11 mouse cellular contexts compared by ENCODE assay signal in genomic region chr2:121357961-121358360, GRCm38 (mm10). TPM values are rescaled to one million over a fixed set of nuclear protein-coding genes. Genes with fewer than 3 reads are reported as not detected.
DNase-seq lines count a peak whose midpoint lies in the region; ATAC-seq and TF ChIP-seq lines count a peak whose summit lies in the region.
"Had no signal": no experiment of that assay in that cellular context is flagged by ENCODE, and none has a peak within 500 bp of the region (broad histone marks: within the 10 kb centered on the region; RNA-seq: fewer than 3 reads in every experiment).

No protein-coding gene starts in this region.

- TF ChIP-seq EP300 in heart, adult 2 months (IDR thresholded peaks at IDR 0.05; ENCODE audit: insufficient read depth, low read depth, low read length), result no peak
- no peak for TF ChIP-seq EP300 in CH12.LX (IDR thresholded peaks at IDR 0.05; ENCODE audit: low read length)

- no peak for TF ChIP-seq CTCF in heart, adult 2 months (IDR thresholded peaks at IDR 0.05)
- no peak for TF ChIP-seq CTCF in CH12.LX (conservative IDR thresholded peaks at IDR 0.05 in 1 of 2, IDR thresholded peaks at IDR 0.05 in 1 of 2; ENCODE audit: low read depth in 2 of 2, low read length in 2 of 2)

- no peak overlapping the region for H3K4me3 ChIP-seq in heart, embryonic 11.5 days (ENCODE audit: low read depth, low read length)
- no peak overlapping the region for H3K4me3 ChIP-seq in heart, adult 2 months
- peak overlapping the region in 1 of 3 experiments; percentile 6 for H3K4me3 ChIP-seq in CH12.LX (replicated peaks in 1 of 3; ENCODE audit: low read depth in 2 of 3, low read length in 2 of 3, poor library complexity in 1 of 3)
- H3K4me3 ChIP-seq in forebrain, embryonic 15.5 days, result peak overlapping the region; percentile 52
- peak overlapping the region; percentile 50 for H3K4me3 ChIP-seq in midbrain, embryonic 10.5 days

- H3K4me1 ChIP-seq in heart, embryonic 11.5 days (ENCODE audit: control insufficient read depth, insufficient read depth, low read length), result peaks cover 14% of the 10 kb centered on the region
- H3K4me1 ChIP-seq in heart, adult 2 months (ENCODE audit: control insufficient read depth, insufficient read depth, low read length), result no peaks in the 10 kb centered on the region; the same call in none of the 2 replicates
- H3K4me1 ChIP-seq in CH12.LX (ENCODE audit: control insufficient read depth in 1 of 2, insufficient read depth in 2 of 2), result peaks cover 9 to 18% of the 10 kb centered on the region in 2 experiments
- peaks cover 27% of the 10 kb centered on the region for H3K4me1 ChIP-seq in forebrain, embryonic 15.5 days
- H3K4me1 ChIP-seq in midbrain, embryonic 10.5 days, result peaks cover 29% of the 10 kb centered on the region

- no peak for ATAC-seq in heart, embryonic 11.5 days (replicated peaks; ENCODE audit: insufficient number of reproducible peaks, low FRiP score, low TSS enrichment)
- ATAC-seq in forebrain, embryonic 15.5 days (replicated peaks), result no peak
- ATAC-seq in erythroblast, adult 5-6 weeks (replicated peaks; ENCODE audit: low FRiP score, poor library complexity, severe bottlenecking), result no peak
- no peak for ATAC-seq in frontal cortex, adult (ENCODE audit: low TSS enrichment)

- H3K36me3 ChIP-seq in heart, embryonic 11.5 days (ENCODE audit: control insufficient read depth, insufficient read depth, low read length), result no peaks in the 10 kb centered on the region
- H3K36me3 ChIP-seq in heart, adult 2 months (ENCODE audit: control insufficient read depth, insufficient read depth, low read length), result no peaks in the 10 kb centered on the region
- peaks cover 9 to 20% of the 10 kb centered on the region in 2 experiments for H3K36me3 ChIP-seq in CH12.LX (replicated peaks in 1 of 2; ENCODE audit: control insufficient read depth in 1 of 2, insufficient read depth in 1 of 2, low read length in 1 of 2)
- no peaks in the 10 kb centered on the region for H3K36me3 ChIP-seq in forebrain, embryonic 15.5 days
- no peaks in the 10 kb centered on the region for H3K36me3 ChIP-seq in midbrain, embryonic 10.5 days

- peak overlapping the region; percentile 49; the same call in 1 of the 2 replicates for H3K4me2 ChIP-seq in heart, embryonic 11.5 days
- peak overlapping the region; percentile 65 for H3K4me2 ChIP-seq in CH12.LX (ENCODE audit: insufficient read depth, low read depth, poor library complexity, severe bottlenecking)
- peak overlapping the region; percentile 65 for H3K4me2 ChIP-seq in forebrain, embryonic 15.5 days (replicated peaks)

- no peaks in the 10 kb centered on the region for H3K9me3 ChIP-seq in heart, embryonic 11.5 days (replicated peaks; ENCODE audit: control insufficient read depth, low read length)
- H3K9me3 ChIP-seq in CH12.LX (replicated peaks; ENCODE audit: low read length), result no peaks in the 10 kb centered on the region
- H3K9me3 ChIP-seq in forebrain, embryonic 15.5 days, result no peaks in the 10 kb centered on the region
- no peaks in the 10 kb centered on the region for H3K9me3 ChIP-seq in midbrain, embryonic 10.5 days (replicated peaks)

- no peak for DNase-seq in heart, adult 2 months
- no peak for DNase-seq in CH12.LX (ENCODE audit: extremely low read depth)
- no peak for DNase-seq in midbrain, embryonic 10.5 days (ENCODE audit: low spot score)
- DNase-seq in adrenal gland, postnatal 25 days, result no peak

- H3K9ac ChIP-seq in heart, embryonic 11.5 days (ENCODE audit: low read depth, low read length), result no peak overlapping the region
- no peak overlapping the region for H3K9ac ChIP-seq in heart, adult 2 months (ENCODE audit: low read depth, low read length)
- no peak overlapping the region for H3K9ac ChIP-seq in CH12.LX (ENCODE audit: insufficient read depth, low read depth)
- peak overlapping the region; percentile 63 for H3K9ac ChIP-seq in forebrain, embryonic 15.5 days (replicated peaks)

- TF ChIP-seq POLR2A in heart, adult 2 months (IDR thresholded peaks at IDR 0.05; ENCODE audit: insufficient read depth, low read depth, low read length), result no peak
- no peak for TF ChIP-seq POLR2A in CH12.LX (IDR thresholded peaks at IDR 0.05; ENCODE audit: low read depth, low read length)

- H3K27me3 ChIP-seq in heart, embryonic 11.5 days (ENCODE audit: control insufficient read depth, insufficient read depth, low read length), result peaks cover 25% of the 10 kb centered on the region
- H3K27me3 ChIP-seq in heart, adult 2 months (ENCODE audit: control insufficient read depth, insufficient read depth, low read length), result peaks cover 10% of the 10 kb centered on the region
- peaks cover 51% of the 10 kb centered on the region for H3K27me3 ChIP-seq in CH12.LX (replicated peaks)
- peaks cover 24% of the 10 kb centered on the region for H3K27me3 ChIP-seq in forebrain, embryonic 15.5 days
- H3K27me3 ChIP-seq in midbrain, embryonic 10.5 days (ENCODE audit: low read depth, poor library complexity, severe bottlenecking), result peaks cover 40% of the 10 kb centered on the region

- no peaks in the 10 kb centered on the region for H3K79me2 ChIP-seq in heart, adult 2 months (replicated peaks; ENCODE audit: control insufficient read depth, insufficient read depth, low read length)
- H3K79me2 ChIP-seq in CH12.LX (replicated peaks; ENCODE audit: control insufficient read depth, extremely low read depth, insufficient read depth, poor library complexity, severe bottlenecking), result no peaks in the 10 kb centered on the region

- dilution Hi-C loops in CH12.LX (cut with MboI; ENCODE audit: extremely low pct_ligation_motif_present, extremely low pct_unique_long_range_greater_than_20kb, low sequenced_read_pairs), result no loop called here

- TF ChIP-seq RAD21 in CH12.LX (IDR thresholded peaks at IDR 0.05; ENCODE audit: low read depth, low read length), result no peak

- no peak overlapping the region for H3K27ac ChIP-seq in heart, embryonic 11.5 days (ENCODE audit: low read depth, low read length)
- H3K27ac ChIP-seq in heart, adult 2 months, result no peak overlapping the region
- H3K27ac ChIP-seq in CH12.LX (ENCODE audit: insufficient read depth, low read depth), result no peak overlapping the region
- no peak overlapping the region for H3K27ac ChIP-seq in forebrain, embryonic 15.5 days (replicated peaks)
- H3K27ac ChIP-seq in midbrain, embryonic 10.5 days (replicated peaks), result no peak overlapping the region
- H3K27ac ChIP-seq: macrophage had no signal

- intact Hi-C loops in heart, adult 2 months (cut with DNase I), result loop anchor here (5.0 kb wide), 2 partner anchors 86 to 171 kb away; partner anchors contain the start of gene Trp53bp1

- 6% methylated on average over 4 of the region's 4 CpGs for WGBS in heart, embryonic 11.5 days (ENCODE audit: insufficient replicate concordance)
- WGBS in heart, adult 2 months, result 2% methylated on average over 4 of the region's 4 CpGs
- 5% methylated on average over 4 of the region's 4 CpGs for WGBS in forebrain, embryonic 15.5 days
- 5% methylated on average over 4 of the region's 4 CpGs for WGBS in midbrain, embryonic 10.5 days

- in situ Hi-C loops in CH12.LX (cut with MboI; ENCODE audit: low pct_ligation_motif_present, low pct_unique_long_range_greater_than_20kb, low sequenced_read_pairs), result no loop called here

RNA-seq across cellular contexts. Expression of gene Ckmt1, which starts 0.4 kb away (rescaled TPM):
- polyA plus RNA-seq in heart, embryonic 11.5 days (2014; fragmentation: Nextera tagmentation; extraction: Ambion mirVana), result 1.3 and 2.5 TPM in 2 replicates
- total RNA-seq in heart, adult 2 months (2021), result 1 to 10 TPM; 1.0 to 2.1 TPM
- polyA plus RNA-seq in heart, adult 2 months (2012; rRNA removed), result 4.7 and 5.3 TPM in 2 replicates
- 3.8 and 3.9 TPM in 2 replicates for total RNA-seq in CH12.LX (2012; rRNA removed)
- 0.43 TPM in 1 of 2 replicates, not detected in the other for total RNA-seq in CH12.LX (2014; rRNA removed)
- 2.6 and 5.1 TPM in 2 replicates for polyA plus RNA-seq in CH12.LX (2012; ENCODE audit: insufficient read length, low read depth)
- polyA plus RNA-seq in forebrain, embryonic 15.5 days (2015; fragmentation: Nextera tagmentation; extraction: Ambion mirVana), result 23.8 and 25.1 TPM in 2 replicates
- 1.5 and 3.9 TPM in 2 replicates for polyA plus RNA-seq in midbrain, embryonic 10.5 days (2016; fragmentation: Nextera tagmentation; extraction: Ambion mirVana)
- 6.3 and 8.9 TPM in 2 replicates for total RNA-seq in adrenal gland, postnatal 25 days (2021)
- total RNA-seq in erythroblast, adult 5-6 weeks (2015; ENCODE audit: low replicate concordance), result not detected in 2 replicates
- total RNA-seq in erythroblast, adult 5-6 weeks (2017; ENCODE audit: low replicate concordance), result 0.26 TPM in 1 of 2 replicates, not detected in the other
- polyA plus RNA-seq: macrophage had no signal

RNA-seq across cellular contexts. Expression of gene Ppip5k1, which starts 2.8 kb away (rescaled TPM):
- polyA plus RNA-seq in heart, embryonic 11.5 days (2014; fragmentation: Nextera tagmentation; extraction: Ambion mirVana), result 10.8 and 11.5 TPM in 2 replicates
- total RNA-seq in heart, adult 2 months (2021), result 10 to 100 TPM; 85.1 to 93.6 TPM
- polyA plus RNA-seq in heart, adult 2 months (2012; rRNA removed), result 44.3 and 65.0 TPM in 2 replicates
- total RNA-seq in CH12.LX (2012; rRNA removed) (11.0 and 11.9 TPM in 2 replicates), CH12.LX (2014; rRNA removed) (4.5 and 4.6 TPM in 2 replicates)
- 10.4 and 12.3 TPM in 2 replicates for polyA plus RNA-seq in CH12.LX (2012; ENCODE audit: insufficient read length, low read depth)
- 13.8 and 16.6 TPM in 2 replicates for polyA plus RNA-seq in forebrain, embryonic 15.5 days (2015; fragmentation: Nextera tagmentation; extraction: Ambion mirVana)
- 11.2 and 11.4 TPM in 2 replicates for polyA plus RNA-seq in midbrain, embryonic 10.5 days (2016; fragmentation: Nextera tagmentation; extraction: Ambion mirVana)
- 51.9 and 56.6 TPM in 2 replicates for total RNA-seq in adrenal gland, postnatal 25 days (2021)
- 2.7 and 5.2 TPM in 2 replicates for total RNA-seq in erythroblast, adult 5-6 weeks (2015; ENCODE audit: low replicate concordance)
- 9.8 and 10.1 TPM in 2 replicates for total RNA-seq in erythroblast, adult 5-6 weeks (2017; ENCODE audit: low replicate concordance)

RNA-seq across cellular contexts. Expression of gene Strc, which starts 29.0 kb away (rescaled TPM):
- polyA plus RNA-seq in heart, embryonic 11.5 days (2014; fragmentation: Nextera tagmentation; extraction: Ambion mirVana), result 0.03 TPM in 1 of 2 replicates, not detected in the other
- total RNA-seq in heart, adult 2 months (2021), result not detected
- 0.09 and 0.10 TPM in 2 replicates for polyA plus RNA-seq in heart, adult 2 months (2012; rRNA removed)
- 4.8 and 6.3 TPM in 2 replicates for total RNA-seq in CH12.LX (2012; rRNA removed)
- total RNA-seq in CH12.LX (2014; rRNA removed), result 1.6 and 2.0 TPM in 2 replicates
- 6.2 and 9.2 TPM in 2 replicates for polyA plus RNA-seq in CH12.LX (2012; ENCODE audit: insufficient read length, low read depth)
- 0.03 TPM in 1 of 2 replicates, not detected in the other for polyA plus RNA-seq in forebrain, embryonic 15.5 days (2015; fragmentation: Nextera tagmentation; extraction: Ambion mirVana)
- not detected in 2 replicates for polyA plus RNA-seq in midbrain, embryonic 10.5 days (2016; fragmentation: Nextera tagmentation; extraction: Ambion mirVana)
- not detected in 2 replicates for total RNA-seq in adrenal gland, postnatal 25 days (2021)
- not detected in 2 replicates for total RNA-seq in erythroblast, adult 5-6 weeks (2015; ENCODE audit: low replicate concordance)
- total RNA-seq in erythroblast, adult 5-6 weeks (2017; ENCODE audit: low replicate concordance), result not detected in 2 replicates
- total RNA-seq: adrenal gland, postnatal 4 days had no signal
- polyA plus RNA-seq: C2C12, macrophage had no signal

RNA-seq across cellular contexts. Expression of gene Pdia3, which starts 55.6 kb away (rescaled TPM):
- polyA plus RNA-seq in heart, embryonic 11.5 days (2014; fragmentation: Nextera tagmentation; extraction: Ambion mirVana), result 489 and 639 TPM in 2 replicates
- total RNA-seq in heart, adult 2 months (2021), result 100 to 1,000 TPM; 145 to 148 TPM
- 76.0 and 96.6 TPM in 2 replicates for polyA plus RNA-seq in heart, adult 2 months (2012; rRNA removed)
- total RNA-seq in CH12.LX (2012; rRNA removed) (54.5 and 86.7 TPM in 2 replicates), CH12.LX (2014; rRNA removed) (169 and 184 TPM in 2 replicates)
- 356 and 406 TPM in 2 replicates for polyA plus RNA-seq in CH12.LX (2012; ENCODE audit: insufficient read length, low read depth)
- polyA plus RNA-seq in forebrain, embryonic 15.5 days (2015; fragmentation: Nextera tagmentation; extraction: Ambion mirVana), result 311 and 322 TPM in 2 replicates
- 549 and 624 TPM in 2 replicates for polyA plus RNA-seq in midbrain, embryonic 10.5 days (2016; fragmentation: Nextera tagmentation; extraction: Ambion mirVana)
- 377 and 379 TPM in 2 replicates for total RNA-seq in adrenal gland, postnatal 25 days (2021)
- 80.1 and 87.8 TPM in 2 replicates for total RNA-seq in erythroblast, adult 5-6 weeks (2015; ENCODE audit: low replicate concordance)
- total RNA-seq in erythroblast, adult 5-6 weeks (2017; ENCODE audit: low replicate concordance), result 66.2 and 70.2 TPM in 2 replicates

RNA-seq across cellular contexts. Expression of gene Catsper2, which starts 55.6 kb away (rescaled TPM):
- 2.7 and 3.4 TPM in 2 replicates for polyA plus RNA-seq in heart, embryonic 11.5 days (2014; fragmentation: Nextera tagmentation; extraction: Ambion mirVana)
- total RNA-seq in heart, adult 2 months (2021), result 1 to 10 TPM; 3.8 to 4.2 TPM
- polyA plus RNA-seq in heart, adult 2 months (2012; rRNA removed), result 3.4 and 4.3 TPM in 2 replicates
- total RNA-seq in CH12.LX (2012; rRNA removed) (0.89 and 1.5 TPM in 2 replicates), CH12.LX (2014; rRNA removed) (1.2 and 2.2 TPM in 2 replicates)
- 1.8 TPM in 2 replicates for polyA plus RNA-seq in CH12.LX (2012; ENCODE audit: insufficient read length, low read depth)
- 3.8 and 4.2 TPM in 2 replicates for polyA plus RNA-seq in forebrain, embryonic 15.5 days (2015; fragmentation: Nextera tagmentation; extraction: Ambion mirVana)
- polyA plus RNA-seq in midbrain, embryonic 10.5 days (2016; fragmentation: Nextera tagmentation; extraction: Ambion mirVana), result 2.7 and 4.1 TPM in 2 replicates
- total RNA-seq in adrenal gland, postnatal 25 days (2021), result 2.3 and 4.0 TPM in 2 replicates
- total RNA-seq in erythroblast, adult 5-6 weeks (2015; ENCODE audit: low replicate concordance), result 2.9 TPM in 1 of 2 replicates, not detected in the other
- total RNA-seq in erythroblast, adult 5-6 weeks (2017; ENCODE audit: low replicate concordance), result 2.2 TPM in 1 of 2 replicates, not detected in the other

Comparison
In these comparisons a context has a peak if more than half of its experiments do, and no peak if none do; other contexts are left out.
1. H3K4me3 ChIP-seq: peak in forebrain, embryonic 15.5 days (single experiment) and midbrain, embryonic 10.5 days (single experiment); none in heart, embryonic 11.5 days (single experiment) and heart, adult 2 months (single experiment).
2. Peak in every context shown above with its lines, with median percentiles within 50 percentile points of each other: H3K4me2 ChIP-seq.